Mouse (Mus musculus): ENCODE results near the gene Uqcc3. TPM values are rescaled to one million over a fixed set of nuclear protein-coding genes. Genes with fewer than 3 reads are reported as not detected.

The Uqcc3 gene
- total and polyA plus RNA-seq, 2 experiments from 2014 or later, result 12.6 to 91.9 TPM

DNA sequence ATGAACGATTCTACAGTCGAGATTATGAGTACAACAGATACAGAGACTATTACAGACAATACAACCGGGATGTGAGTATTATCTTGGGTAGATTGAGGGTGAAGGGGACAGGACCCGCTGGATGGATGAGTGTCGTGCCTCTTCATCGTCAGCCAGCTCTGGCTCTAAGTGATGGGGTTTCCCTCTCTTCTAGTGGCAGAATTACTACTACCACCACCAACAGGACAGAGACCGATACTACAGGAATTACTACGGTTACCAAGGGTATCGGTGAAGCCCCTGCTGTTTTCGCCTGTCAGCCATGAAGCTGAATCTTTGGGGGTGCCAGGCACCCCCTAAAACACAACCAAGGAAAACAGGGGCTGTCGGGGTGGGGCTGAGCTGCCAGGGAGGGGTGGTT is 49.5 kb downstream of the Uqcc3 start:
- Histone ChIP-seq H3K4me1 (ENCODE audit: control insufficient read depth, insufficient read depth) (no peaks in the 10 kb centered on the region), H3K36me3 (replicated peaks; ENCODE audit: control insufficient read depth, insufficient read depth, low read length) (peaks cover 91% of the 10 kb centered on the region), H3K9me3 (replicated peaks; ENCODE audit: control insufficient read depth, low read length) (no peaks in the 10 kb centered on the region), H3K9ac (replicated peaks; ENCODE audit: low read depth, low read length) (no peak overlapping the region), H3K27ac (ENCODE audit: low read depth) (no peak overlapping the region), H3K4me2 (ENCODE audit: low read depth, low read length) (no peak overlapping the region), H3K4me3 (ENCODE audit: low read depth, low read length) (no peak overlapping the region), H3K27me3 (ENCODE audit: control insufficient read depth, insufficient read depth, low read length) (no peaks in the 10 kb centered on the region)
- no peak for TF ChIP-seq CTCF (IDR thresholded peaks at IDR 0.05; ENCODE audit: low read depth)
- no peak for ATAC-seq (ENCODE audit: insufficient read depth, low read depth)
- WGBS, result 78% methylated on average over 11 of the region's 11 CpGs
- DNase-seq (ENCODE audit: low spot score), result no peak

GRCm38 (mm10) chr19:8830664-8831063 is 50.1 kb downstream of the Uqcc3 start:
- H3K27ac ChIP-seq (ENCODE audit: low read depth), result no peak overlapping the region
- H3K27me3 ChIP-seq (ENCODE audit: control insufficient read depth, insufficient read depth, low read length), result no peaks in the 10 kb centered on the region
- no peak for ATAC-seq (ENCODE audit: insufficient read depth, low read depth)
- TF ChIP-seq CTCF (IDR thresholded peaks at IDR 0.05; ENCODE audit: low read depth), result no peak
- TF ChIP-seq EP300 (IDR thresholded peaks at IDR 0.05; ENCODE audit: low read depth), result no peak
- DNase-seq (ENCODE audit: low spot score), result no peak
- WGBS, result 85% methylated on average over 8 of the region's 8 CpGs
- H3K36me3 ChIP-seq (replicated peaks; ENCODE audit: control insufficient read depth, insufficient read depth, low read length), result peaks cover 95% of the 10 kb centered on the region
- H3K4me2 ChIP-seq (ENCODE audit: low read depth, low read length), result no peak overlapping the region
- H3K9me3 ChIP-seq (replicated peaks; ENCODE audit: control insufficient read depth, low read length), result no peaks in the 10 kb centered on the region
- H3K9ac ChIP-seq (replicated peaks; ENCODE audit: low read depth, low read length), result no peak overlapping the region
- no peak overlapping the region for H3K4me3 ChIP-seq (ENCODE audit: low read depth, low read length)
- no peaks in the 10 kb centered on the region for H3K4me1 ChIP-seq (ENCODE audit: control insufficient read depth, insufficient read depth)

Small RNAs within 50 kb of the gene (microRNA-seq; reads per million reads assigned to microRNA genes)
- not detected for gene Mir5136

Other genes starting within 250 kb of the Uqcc3 start
Only the 30 nearest of the 32 such genes appear.
- 38.3 and 66.4 TPM in 2 replicates for gene Slc3a2, start 157.6 kb downstream of the Uqcc3 start, total RNA-seq (2014; rRNA removed; ENCODE audit: low replicate concordance)
- 40.9 and 41.5 TPM in 2 replicates for gene Slc3a2, start 157.6 kb downstream of the Uqcc3 start, polyA plus RNA-seq (2015; fragmentation: Nextera tagmentation; extraction: Ambion mirVana)
- gene Wdr74, start 145.1 kb downstream of the Uqcc3 start, total RNA-seq (2014; rRNA removed; ENCODE audit: low replicate concordance), result 40.8 and 45.8 TPM in 2 replicates
- gene Wdr74, start 145.1 kb downstream of the Uqcc3 start, polyA plus RNA-seq (2015; fragmentation: Nextera tagmentation; extraction: Ambion mirVana), result 35.4 and 36.6 TPM in 2 replicates
- gene 1700092M07Rik, start 140.2 kb downstream of the Uqcc3 start, total RNA-seq (2014; rRNA removed; ENCODE audit: low replicate concordance), result not detected in 2 replicates
- gene 1700092M07Rik, start 140.2 kb downstream of the Uqcc3 start, polyA plus RNA-seq (2015; fragmentation: Nextera tagmentation; extraction: Ambion mirVana), result 0.38 TPM in 1 of 2 replicates, not detected in the other
- 104 and 105 TPM in 2 replicates for gene Stx5a, start 139.5 kb downstream of the Uqcc3 start, total RNA-seq (2014; rRNA removed; ENCODE audit: low replicate concordance)
- 57.0 and 63.6 TPM in 2 replicates for gene Stx5a, start 139.5 kb downstream of the Uqcc3 start, polyA plus RNA-seq (2015; fragmentation: Nextera tagmentation; extraction: Ambion mirVana)
- 42.3 and 46.8 TPM in 2 replicates for gene Nxf1, start 123.8 kb downstream of the Uqcc3 start, total RNA-seq (2014; rRNA removed; ENCODE audit: low replicate concordance)
- gene Nxf1, start 123.8 kb downstream of the Uqcc3 start, polyA plus RNA-seq (2015; fragmentation: Nextera tagmentation; extraction: Ambion mirVana), result 54.8 and 59.2 TPM in 2 replicates
- 283 and 306 TPM in 2 replicates for gene Tmem223, start 109.9 kb downstream of the Uqcc3 start, total RNA-seq (2014; rRNA removed; ENCODE audit: low replicate concordance)
- gene Tmem223, start 109.9 kb downstream of the Uqcc3 start, polyA plus RNA-seq (2015; fragmentation: Nextera tagmentation; extraction: Ambion mirVana), result 214 and 228 TPM in 2 replicates
- gene Tmem179b, start 106.5 kb downstream of the Uqcc3 start, total RNA-seq (2014; rRNA removed; ENCODE audit: low replicate concordance), result 38.6 and 83.7 TPM in 2 replicates
- 46.7 and 49.1 TPM in 2 replicates for gene Tmem179b, start 106.5 kb downstream of the Uqcc3 start, polyA plus RNA-seq (2015; fragmentation: Nextera tagmentation; extraction: Ambion mirVana)
- gene Taf6l, start 94.5 kb downstream of the Uqcc3 start, total RNA-seq (2014; rRNA removed; ENCODE audit: low replicate concordance), result 11.7 and 14.9 TPM in 2 replicates
- 12.8 and 14.5 TPM in 2 replicates for gene Taf6l, start 94.5 kb downstream of the Uqcc3 start, polyA plus RNA-seq (2015; fragmentation: Nextera tagmentation; extraction: Ambion mirVana)
- 47.7 and 59.8 TPM in 2 replicates for gene Polr2g, start 82.3 kb downstream of the Uqcc3 start, total RNA-seq (2014; rRNA removed; ENCODE audit: low replicate concordance)
- gene Polr2g, start 82.3 kb downstream of the Uqcc3 start, polyA plus RNA-seq (2015; fragmentation: Nextera tagmentation; extraction: Ambion mirVana), result 143 and 144 TPM in 2 replicates
- gene Zbtb3, start 78.4 kb downstream of the Uqcc3 start, total RNA-seq (2014; rRNA removed; ENCODE audit: low replicate concordance), result 1.5 and 1.6 TPM in 2 replicates
- 2.7 and 3.1 TPM in 2 replicates for gene Zbtb3, start 78.4 kb downstream of the Uqcc3 start, polyA plus RNA-seq (2015; fragmentation: Nextera tagmentation; extraction: Ambion mirVana)
- gene Ttc9c, start 61.6 kb downstream of the Uqcc3 start, total RNA-seq (2014; rRNA removed; ENCODE audit: low replicate concordance), result 20.0 and 27.2 TPM in 2 replicates
- 21.1 and 21.4 TPM in 2 replicates for gene Ttc9c, start 61.6 kb downstream of the Uqcc3 start, polyA plus RNA-seq (2015; fragmentation: Nextera tagmentation; extraction: Ambion mirVana)
- gene Hnrnpul2, start 60.9 kb downstream of the Uqcc3 start, total RNA-seq (2014; rRNA removed; ENCODE audit: low replicate concordance), result 7.1 and 12.6 TPM in 2 replicates
- gene Hnrnpul2, start 60.9 kb downstream of the Uqcc3 start, polyA plus RNA-seq (2015; fragmentation: Nextera tagmentation; extraction: Ambion mirVana), result 2.5 and 2.6 TPM in 2 replicates
- gene AC129217.1, start 51.1 kb downstream of the Uqcc3 start, total RNA-seq (2014; rRNA removed; ENCODE audit: low replicate concordance), result 7.0 TPM in 1 of 2 replicates, not detected in the other
- gene AC129217.1, start 51.1 kb downstream of the Uqcc3 start, polyA plus RNA-seq (2015; fragmentation: Nextera tagmentation; extraction: Ambion mirVana), result not detected in 2 replicates
- gene Bscl2, start 43.5 kb downstream of the Uqcc3 start, total RNA-seq (2014; rRNA removed; ENCODE audit: low replicate concordance), result 34.7 and 54.2 TPM in 2 replicates
- gene Bscl2, start 43.5 kb downstream of the Uqcc3 start, polyA plus RNA-seq (2015; fragmentation: Nextera tagmentation; extraction: Ambion mirVana), result 32.1 and 33.3 TPM in 2 replicates
- not detected in 2 replicates for gene Gng3, start 41.7 kb downstream of the Uqcc3 start, total RNA-seq (2014; rRNA removed; ENCODE audit: low replicate concordance)
- gene Gng3, start 41.7 kb downstream of the Uqcc3 start, polyA plus RNA-seq (2015; fragmentation: Nextera tagmentation; extraction: Ambion mirVana), result 0.29 and 0.48 TPM in 2 replicates
- gene Lrrn4cl, start 30.2 kb downstream of the Uqcc3 start, total RNA-seq (2014; rRNA removed; ENCODE audit: low replicate concordance), result 5.8 and 8.4 TPM in 2 replicates
- gene Lrrn4cl, start 30.2 kb downstream of the Uqcc3 start, polyA plus RNA-seq (2015; fragmentation: Nextera tagmentation; extraction: Ambion mirVana), result 1.5 and 1.8 TPM in 2 replicates
- 58.1 and 100.0 TPM in 2 replicates for gene Ubxn1, start 9.4 kb downstream of the Uqcc3 start, total RNA-seq (2014; rRNA removed; ENCODE audit: low replicate concordance)
- gene Ubxn1, start 9.4 kb downstream of the Uqcc3 start, polyA plus RNA-seq (2015; fragmentation: Nextera tagmentation; extraction: Ambion mirVana), result 138 and 141 TPM in 2 replicates
- 0.65 and 1.3 TPM in 2 replicates for gene Lbhd1, start 2.8 kb upstream of the Uqcc3 start, total RNA-seq (2014; rRNA removed; ENCODE audit: low replicate concordance)
- gene Lbhd1, start 2.8 kb upstream of the Uqcc3 start, polyA plus RNA-seq (2015; fragmentation: Nextera tagmentation; extraction: Ambion mirVana), result 30.3 and 31.2 TPM in 2 replicates
- gene Gm49403, start 3.0 kb upstream of the Uqcc3 start, total RNA-seq (2014; rRNA removed; ENCODE audit: low replicate concordance), result not detected in 2 replicates
- not detected in 2 replicates for gene Gm49403, start 3.0 kb upstream of the Uqcc3 start, polyA plus RNA-seq (2015; fragmentation: Nextera tagmentation; extraction: Ambion mirVana)
- gene 1810009A15Rik, start 7.9 kb upstream of the Uqcc3 start, total RNA-seq (2014; rRNA removed; ENCODE audit: low replicate concordance), result 28.4 and 31.4 TPM in 2 replicates
- gene 1810009A15Rik, start 7.9 kb upstream of the Uqcc3 start, polyA plus RNA-seq (2015; fragmentation: Nextera tagmentation; extraction: Ambion mirVana), result 37.3 and 40.5 TPM in 2 replicates
- gene Gm49416, start 8.0 kb upstream of the Uqcc3 start, total RNA-seq (2014; rRNA removed; ENCODE audit: low replicate concordance), result not detected in 2 replicates
- not detected in 2 replicates for gene Gm49416, start 8.0 kb upstream of the Uqcc3 start, polyA plus RNA-seq (2015; fragmentation: Nextera tagmentation; extraction: Ambion mirVana)
- gene Ints5, start 12.1 kb upstream of the Uqcc3 start, total RNA-seq (2014; rRNA removed; ENCODE audit: low replicate concordance), result 25.6 and 32.0 TPM in 2 replicates
- 12.8 and 14.2 TPM in 2 replicates for gene Ints5, start 12.1 kb upstream of the Uqcc3 start, polyA plus RNA-seq (2015; fragmentation: Nextera tagmentation; extraction: Ambion mirVana)
- 56.3 and 65.5 TPM in 2 replicates for gene Ganab, start 17.1 kb upstream of the Uqcc3 start, total RNA-seq (2014; rRNA removed; ENCODE audit: low replicate concordance)
- 25.6 and 26.4 TPM in 2 replicates for gene Ganab, start 17.1 kb upstream of the Uqcc3 start, polyA plus RNA-seq (2015; fragmentation: Nextera tagmentation; extraction: Ambion mirVana)
- 41.5 and 54.2 TPM in 2 replicates for gene B3gat3, start 39.5 kb upstream of the Uqcc3 start, total RNA-seq (2014; rRNA removed; ENCODE audit: low replicate concordance)
- gene B3gat3, start 39.5 kb upstream of the Uqcc3 start, polyA plus RNA-seq (2015; fragmentation: Nextera tagmentation; extraction: Ambion mirVana), result 26.8 and 29.1 TPM in 2 replicates
- 1.5 and 10.2 TPM in 2 replicates for gene Rom1, start 48.4 kb upstream of the Uqcc3 start, total RNA-seq (2014; rRNA removed; ENCODE audit: low replicate concordance)
- gene Rom1, start 48.4 kb upstream of the Uqcc3 start, polyA plus RNA-seq (2015; fragmentation: Nextera tagmentation; extraction: Ambion mirVana), result 3.2 TPM in 2 replicates
- gene Eml3, start 48.6 kb upstream of the Uqcc3 start, total RNA-seq (2014; rRNA removed; ENCODE audit: low replicate concordance), result 6.7 and 21.0 TPM in 2 replicates
- 9.6 and 10.1 TPM in 2 replicates for gene Eml3, start 48.6 kb upstream of the Uqcc3 start, polyA plus RNA-seq (2015; fragmentation: Nextera tagmentation; extraction: Ambion mirVana)
- gene Mta2, start 61.0 kb upstream of the Uqcc3 start, total RNA-seq (2014; rRNA removed; ENCODE audit: low replicate concordance), result 55.1 and 57.9 TPM in 2 replicates
- gene Mta2, start 61.0 kb upstream of the Uqcc3 start, polyA plus RNA-seq (2015; fragmentation: Nextera tagmentation; extraction: Ambion mirVana), result 47.6 and 51.5 TPM in 2 replicates
- gene Tut1, start 72.9 kb upstream of the Uqcc3 start, total RNA-seq (2014; rRNA removed; ENCODE audit: low replicate concordance), result 9.8 and 18.0 TPM in 2 replicates
- gene Tut1, start 72.9 kb upstream of the Uqcc3 start, polyA plus RNA-seq (2015; fragmentation: Nextera tagmentation; extraction: Ambion mirVana), result 8.2 and 10.4 TPM in 2 replicates
- 407 and 439 TPM in 2 replicates for gene Eef1g, start 86.1 kb upstream of the Uqcc3 start, total RNA-seq (2014; rRNA removed; ENCODE audit: low replicate concordance)
- gene Eef1g, start 86.1 kb upstream of the Uqcc3 start, polyA plus RNA-seq (2015; fragmentation: Nextera tagmentation; extraction: Ambion mirVana), result 172 and 173 TPM in 2 replicates
- gene Ahnak, start 108.4 kb upstream of the Uqcc3 start, total RNA-seq (2014; rRNA removed; ENCODE audit: low replicate concordance), result 122 and 135 TPM in 2 replicates
- gene Ahnak, start 108.4 kb upstream of the Uqcc3 start, polyA plus RNA-seq (2015; fragmentation: Nextera tagmentation; extraction: Ambion mirVana), result 56.8 and 59.1 TPM in 2 replicates

Measured in heart, postnatal 0 days (tissue).